Mouse (Mus musculus): ENCODE measurements around the gene Vav3. TPM values are rescaled to one million over a fixed set of nuclear protein-coding genes. Genes with fewer than 3 reads are reported as not detected.

The Vav3 gene
- polyA plus RNA-seq, 1 experiment: 3.8 TPM

DNA sequence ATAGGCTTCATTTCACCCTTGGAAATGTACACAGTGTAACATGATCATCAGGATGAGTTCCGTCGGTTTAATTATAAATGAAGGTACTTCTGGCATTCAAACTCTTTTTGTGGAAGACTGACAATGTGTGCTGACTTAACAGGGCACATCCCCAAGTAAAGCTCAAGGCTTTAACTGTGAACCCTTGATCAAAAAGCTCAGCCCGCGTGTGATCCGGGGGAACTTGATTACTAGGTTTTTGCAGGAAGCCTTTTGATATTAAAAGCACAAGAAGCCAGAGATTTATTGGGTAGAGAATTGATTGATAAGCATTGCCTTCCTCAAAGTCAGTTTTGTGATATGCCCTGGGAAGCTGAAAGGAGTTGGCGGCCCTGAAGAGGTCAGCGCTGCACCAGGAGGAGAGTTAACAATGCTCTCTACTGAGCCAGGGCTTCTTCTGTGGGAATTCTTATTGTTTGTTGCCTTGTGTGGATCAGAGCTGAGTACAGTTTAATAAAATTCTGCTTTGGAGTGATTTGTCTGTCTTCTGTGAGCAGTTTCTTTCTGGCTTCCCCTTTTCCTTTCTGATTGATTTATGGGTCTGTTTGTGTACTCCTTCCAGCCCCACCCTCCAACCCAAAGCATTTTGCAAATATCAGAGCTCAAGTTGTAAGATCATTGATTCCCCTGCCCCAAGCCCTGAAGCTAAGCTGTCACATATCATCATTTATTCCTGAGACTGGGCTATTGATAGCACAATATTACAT, 204.2 kb downstream of the Vav3 start:
- Histone ChIP-seq H3K4me1 (ENCODE audit: control insufficient read depth, insufficient read depth, low read length) (no peaks in the 10 kb centered on the region), H3K4me3 (ENCODE audit: insufficient read depth, low read length) (no peak overlapping the region), H3K27ac (ENCODE audit: insufficient read depth, low read length) (no peak overlapping the region)
- no peak for TF ChIP-seq POLR2A (IDR thresholded peaks at IDR 0.05; ENCODE audit: extremely low read depth, insufficient read depth, low read length)
- no peak for TF ChIP-seq CTCF (IDR thresholded peaks at IDR 0.05; ENCODE audit: extremely low read depth, insufficient read depth, low read length)

GRCm38 (mm10) chr3:109557329-109557728, 216.9 kb downstream of the Vav3 start:
- H3K4me3 ChIP-seq (ENCODE audit: insufficient read depth, low read length): no peak overlapping the region
- H3K27ac ChIP-seq (ENCODE audit: insufficient read depth, low read length): no peak overlapping the region
- no peak for TF ChIP-seq POLR2A (IDR thresholded peaks at IDR 0.05; ENCODE audit: extremely low read depth, insufficient read depth, low read length)
- TF ChIP-seq CTCF (IDR thresholded peaks at IDR 0.05; ENCODE audit: extremely low read depth, insufficient read depth, low read length): no peak
- H3K4me1 ChIP-seq (ENCODE audit: control insufficient read depth, insufficient read depth, low read length): no peaks in the 10 kb centered on the region

DNA sequence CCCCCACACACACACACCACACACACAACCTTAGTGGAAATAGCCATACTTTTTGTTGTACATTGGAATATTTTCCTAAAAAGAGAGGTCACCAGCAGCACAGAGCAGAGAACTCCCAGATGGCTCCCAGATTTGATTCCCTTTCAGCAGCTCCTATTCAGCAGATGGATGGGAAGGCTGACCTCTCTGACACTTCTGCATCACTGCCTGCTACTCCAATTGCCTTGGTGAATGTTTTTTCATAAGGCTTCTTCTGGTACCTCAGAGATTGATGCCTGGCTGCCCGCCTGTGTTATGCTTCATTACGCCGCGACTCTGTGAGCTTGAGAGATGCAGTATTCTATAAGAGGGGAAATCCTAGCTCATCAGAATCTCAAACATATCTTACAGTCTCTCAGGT, 220.8 kb downstream of the Vav3 start:
- TF ChIP-seq CTCF (IDR thresholded peaks at IDR 0.05; ENCODE audit: extremely low read depth, insufficient read depth, low read length) (no peak), POLR2A (IDR thresholded peaks at IDR 0.05; ENCODE audit: extremely low read depth, insufficient read depth, low read length) (no peak)
- no peak overlapping the region for H3K27ac ChIP-seq (ENCODE audit: insufficient read depth, low read length)

DNA sequence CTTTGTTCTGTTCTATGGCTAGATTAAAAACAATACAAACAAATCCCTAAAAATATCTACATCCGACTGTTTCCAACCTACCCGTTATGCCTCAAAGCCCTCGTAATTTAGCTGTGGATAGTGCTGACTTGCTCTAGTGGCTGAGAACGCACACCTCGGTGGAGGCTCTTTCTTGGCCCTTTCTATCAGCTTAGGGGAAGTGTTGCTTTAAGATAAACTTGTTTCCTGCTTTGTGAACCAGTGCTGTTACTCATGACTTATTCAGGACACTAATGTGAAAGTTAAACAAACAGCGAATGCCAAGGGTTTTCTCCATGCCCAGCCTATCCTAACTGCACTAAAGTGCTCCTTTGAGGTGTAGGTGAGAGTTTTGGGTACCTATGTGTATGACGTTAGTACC, 221.3 kb downstream of the Vav3 start:
- no peaks in the 10 kb centered on the region for H3K4me1 ChIP-seq (ENCODE audit: control insufficient read depth, insufficient read depth, low read length)
- TF ChIP-seq POLR2A (IDR thresholded peaks at IDR 0.05; ENCODE audit: extremely low read depth, insufficient read depth, low read length) (no peak), CTCF (IDR thresholded peaks at IDR 0.05; ENCODE audit: extremely low read depth, insufficient read depth, low read length) (no peak)
- H3K27ac ChIP-seq (ENCODE audit: insufficient read depth, low read length): no peak overlapping the region
- no peak overlapping the region for H3K4me3 ChIP-seq (ENCODE audit: insufficient read depth, low read length)

More for the DNA sequence above, 220.8 kb downstream of the Vav3 start:
- H3K4me1 ChIP-seq (ENCODE audit: control insufficient read depth, insufficient read depth, low read length): no peaks in the 10 kb centered on the region
- no peak overlapping the region for H3K4me3 ChIP-seq (ENCODE audit: insufficient read depth, low read length)

DNA sequence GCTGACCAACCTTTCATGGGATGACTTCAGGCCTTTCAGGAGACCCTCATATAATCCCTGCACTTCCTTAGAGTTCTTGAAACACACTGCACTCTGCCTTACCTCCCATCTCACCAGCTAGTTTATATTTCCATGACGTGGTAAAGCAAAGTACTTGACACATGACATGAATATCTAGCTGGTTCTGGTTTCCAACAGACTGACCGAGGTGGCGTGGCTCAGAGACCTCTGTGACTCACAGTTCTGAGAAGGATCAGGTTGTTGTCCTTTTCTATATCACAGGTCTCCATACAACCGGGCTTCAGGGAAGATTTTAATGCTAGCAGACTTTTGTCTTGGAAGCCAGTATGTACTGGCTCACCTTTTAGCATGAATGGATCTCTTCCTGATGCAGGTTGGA, 221.8 kb downstream of the Vav3 start:
- Histone ChIP-seq H3K4me3 (ENCODE audit: insufficient read depth, low read length) (no peak overlapping the region), H3K27ac (ENCODE audit: insufficient read depth, low read length) (no peak overlapping the region), H3K4me1 (ENCODE audit: control insufficient read depth, insufficient read depth, low read length) (no peaks in the 10 kb centered on the region)
- TF ChIP-seq CTCF (IDR thresholded peaks at IDR 0.05; ENCODE audit: extremely low read depth, insufficient read depth, low read length) (no peak), POLR2A (IDR thresholded peaks at IDR 0.05; ENCODE audit: extremely low read depth, insufficient read depth, low read length) (no peak)

DNA sequence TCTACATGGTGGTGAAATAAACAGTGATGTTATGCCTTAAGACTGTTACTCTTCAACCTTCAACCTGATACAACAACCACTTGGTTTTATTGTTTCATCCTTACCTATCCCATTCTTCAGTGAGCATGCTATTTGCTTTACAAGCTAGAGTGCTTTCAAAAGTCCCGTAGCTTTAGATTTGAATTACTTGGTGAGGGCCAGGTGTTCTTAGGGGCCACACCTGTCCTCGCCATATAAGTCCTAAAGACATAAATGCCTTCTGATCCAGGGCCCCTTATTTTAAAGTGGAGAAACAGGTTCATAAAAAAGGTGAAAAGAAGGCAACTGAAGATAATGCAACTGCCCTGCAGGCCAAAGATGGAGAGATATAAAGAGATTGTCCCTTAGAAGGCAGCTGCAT, 224.0 kb downstream of the Vav3 start:
- no peaks in the 10 kb centered on the region for H3K4me1 ChIP-seq (ENCODE audit: control insufficient read depth, insufficient read depth, low read length)
- no peak overlapping the region for H3K4me3 ChIP-seq (ENCODE audit: insufficient read depth, low read length)
- no peak for TF ChIP-seq CTCF (IDR thresholded peaks at IDR 0.05; ENCODE audit: extremely low read depth, insufficient read depth, low read length)
- TF ChIP-seq POLR2A (IDR thresholded peaks at IDR 0.05; ENCODE audit: extremely low read depth, insufficient read depth, low read length): no peak
- H3K27ac ChIP-seq (ENCODE audit: insufficient read depth, low read length): no peak overlapping the region

GRCm38 (mm10) chr3:109568542-109569265, 228.3 kb downstream of the Vav3 start:
- no peak overlapping the region for H3K27ac ChIP-seq (ENCODE audit: insufficient read depth, low read length)
- TF ChIP-seq CTCF (IDR thresholded peaks at IDR 0.05; ENCODE audit: extremely low read depth, insufficient read depth, low read length) (no peak), POLR2A (IDR thresholded peaks at IDR 0.05; ENCODE audit: extremely low read depth, insufficient read depth, low read length) (no peak)

DNA sequence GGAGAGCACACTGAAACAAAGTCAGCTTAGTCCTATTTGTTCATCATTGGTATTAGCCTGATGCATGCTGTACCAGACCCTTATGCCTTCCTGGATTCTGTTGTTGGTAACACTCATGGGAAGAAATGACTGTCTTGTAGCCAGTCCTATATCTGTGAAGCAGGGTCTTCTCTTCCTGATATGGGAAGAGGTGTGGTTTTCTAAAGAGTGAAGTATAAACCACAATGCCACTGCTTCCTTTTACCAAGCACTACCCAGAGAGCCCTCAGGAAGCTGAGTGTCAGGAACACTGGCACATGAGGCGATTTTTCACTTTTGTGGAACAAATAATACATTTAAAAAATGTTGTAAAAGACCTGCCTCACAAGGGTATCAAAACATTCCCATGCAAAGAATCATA, 231.0 kb downstream of the Vav3 start:
- no peak for TF ChIP-seq POLR2A (IDR thresholded peaks at IDR 0.05; ENCODE audit: extremely low read depth, insufficient read depth, low read length)
- TF ChIP-seq CTCF (IDR thresholded peaks at IDR 0.05; ENCODE audit: extremely low read depth, insufficient read depth, low read length): no peak
- Histone ChIP-seq H3K4me3 (ENCODE audit: insufficient read depth, low read length) (no peak overlapping the region), H3K27ac (ENCODE audit: insufficient read depth, low read length) (no peak overlapping the region), H3K4me1 (ENCODE audit: control insufficient read depth, insufficient read depth, low read length) (peaks cover 2% of the 10 kb centered on the region; the same call in 1 of the 2 replicates)

More at GRCm38 (mm10) chr3:109568542-109569265, 228.3 kb downstream of the Vav3 start:
- Histone ChIP-seq H3K4me3 (ENCODE audit: insufficient read depth, low read length) (no peak overlapping the region), H3K4me1 (ENCODE audit: control insufficient read depth, insufficient read depth, low read length) (peaks cover 2% of the 10 kb centered on the region; the same call in 1 of the 2 replicates)

DNA sequence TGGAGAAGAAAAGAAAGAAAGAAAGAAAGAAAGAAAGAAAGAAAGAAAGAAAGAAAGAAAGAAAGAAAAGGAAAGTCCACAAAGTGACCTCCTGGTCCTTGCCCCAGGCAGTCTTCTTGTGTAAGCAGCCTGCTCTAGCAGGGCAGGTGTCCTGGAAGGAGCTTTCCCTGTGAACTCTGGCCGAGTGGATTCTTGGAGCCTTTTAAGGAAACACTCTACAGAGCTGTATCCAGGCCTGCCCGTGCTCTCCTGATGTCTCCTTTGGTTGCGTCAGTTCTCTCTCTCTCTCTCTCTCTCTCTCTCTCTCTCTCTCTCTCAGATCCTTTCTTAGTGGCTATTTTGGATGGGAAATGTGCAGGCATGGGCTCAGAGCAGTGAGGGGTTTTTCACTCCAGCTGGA, 232.4 kb downstream of the Vav3 start:
- TF ChIP-seq POLR2A (IDR thresholded peaks at IDR 0.05; ENCODE audit: extremely low read depth, insufficient read depth, low read length) (no peak), CTCF (IDR thresholded peaks at IDR 0.05; ENCODE audit: extremely low read depth, insufficient read depth, low read length) (no peak)
- Histone ChIP-seq H3K4me1 (ENCODE audit: control insufficient read depth, insufficient read depth, low read length) (peaks cover 2% of the 10 kb centered on the region; the same call in 1 of the 2 replicates), H3K4me3 (ENCODE audit: insufficient read depth, low read length) (no peak overlapping the region), H3K27ac (ENCODE audit: insufficient read depth, low read length) (no peak overlapping the region)

Measured in cortical plate, adult 2 months (tissue).